17 mouse cellular contexts compared by ENCODE assay signal in the genomic region with DNA sequence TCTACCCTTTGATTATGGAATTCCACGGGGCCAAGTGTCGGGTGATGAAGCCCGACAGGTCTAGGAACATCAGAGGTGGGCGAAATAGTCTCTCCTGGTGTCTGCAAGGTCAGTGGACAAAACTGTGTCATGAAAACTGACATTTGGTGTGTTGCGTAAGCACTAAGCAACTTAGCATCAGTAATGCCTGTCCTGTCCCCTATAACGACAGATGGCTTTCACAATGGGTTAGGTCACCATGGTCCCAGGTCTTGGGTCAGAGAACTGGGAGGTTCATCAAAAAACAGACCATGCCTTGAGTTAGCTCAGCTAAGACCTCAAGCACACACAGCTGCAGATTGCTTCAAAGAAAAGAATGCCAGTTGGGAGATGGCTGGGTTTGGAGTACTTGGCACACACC.
A peak's percentile ranks its signal among the peaks of the same experiment; 100 is the strongest.
DNase-seq lines count a peak whose midpoint lies in the region; ATAC-seq lines count a peak whose summit lies in the region.
"Had no signal": no experiment of that assay in that cellular context is flagged by ENCODE, and none has a peak within 500 bp of the region (broad histone marks: within the 10 kb centered on the region; RNA-seq: fewer than 3 reads in every experiment).

No protein-coding gene starts in this region.

- DNase-seq in intestine, embryonic 14.5 days (ENCODE audit: low spot score): no peak
- no peak for DNase-seq in lung, postnatal 25 days (ENCODE audit: low spot score)
- DNase-seq in embryonic facial prominence, embryonic 14.5 days (ENCODE audit: low spot score): no peak
- no peak for DNase-seq in spleen, postnatal 14 days (ENCODE audit: low spot score in 2 of 2)
- DNase-seq in retina, embryonic 14.5 days (ENCODE audit: low spot score): no peak
- DNase-seq: cerebellum, adult 18-20 months; cerebellum, postnatal 36 days; kidney, adult 8-10 months; liver; right cerebral cortex, postnatal 14 days; thymus, postnatal 25 days had no signal

- no peaks in the 10 kb centered on the region for H3K27me3 ChIP-seq in intestine, embryonic 14.5 days (replicated peaks; ENCODE audit: control insufficient read depth, insufficient read depth, low read length)
- H3K27me3 ChIP-seq in intestine, embryonic 16.5 days (replicated peaks; ENCODE audit: control insufficient read depth, insufficient read depth, low read length): no peaks in the 10 kb centered on the region
- no peaks in the 10 kb centered on the region for H3K27me3 ChIP-seq in lung, embryonic 16.5 days (ENCODE audit: control insufficient read depth, insufficient read depth, low read depth, low read length)
- no peaks in the 10 kb centered on the region for H3K27me3 ChIP-seq in embryonic facial prominence, embryonic 14.5 days (replicated peaks; ENCODE audit: control insufficient read depth, insufficient read depth, low read length)
- H3K27me3 ChIP-seq in limb, embryonic 15.5 days: no peaks in the 10 kb centered on the region
- H3K27me3 ChIP-seq: neural tube, embryonic 13.5 days had no signal

- no peaks in the 10 kb centered on the region for H3K36me3 ChIP-seq in intestine, embryonic 14.5 days (ENCODE audit: control insufficient read depth, insufficient read depth, low read length)
- H3K36me3 ChIP-seq in intestine, embryonic 16.5 days (ENCODE audit: control insufficient read depth, insufficient read depth, low read length): no peaks in the 10 kb centered on the region
- H3K36me3 ChIP-seq in lung, embryonic 16.5 days (ENCODE audit: control insufficient read depth, insufficient read depth, low read length): no peaks in the 10 kb centered on the region
- no peaks in the 10 kb centered on the region for H3K36me3 ChIP-seq in embryonic facial prominence, embryonic 14.5 days (ENCODE audit: control insufficient read depth, insufficient read depth, low read length)
- H3K36me3 ChIP-seq in limb, embryonic 15.5 days: no peaks in the 10 kb centered on the region
- H3K36me3 ChIP-seq: heart, embryonic 10.5 days; midbrain, embryonic 13.5 days; neural tube, embryonic 13.5 days had no signal

- ATAC-seq in intestine, embryonic 14.5 days (replicated peaks; ENCODE audit: low FRiP score, low TSS enrichment, low read depth): no peak
- no peak for ATAC-seq in intestine, embryonic 16.5 days
- ATAC-seq in lung, embryonic 16.5 days (ENCODE audit: low read depth): 0 out of 2 replicates have a peak, but pooled peaks have one; percentile 9
- ATAC-seq in embryonic facial prominence, embryonic 14.5 days (ENCODE audit: low read depth): no peak
- ATAC-seq in limb, embryonic 15.5 days (ENCODE audit: insufficient number of reproducible peaks, low FRiP score, low TSS enrichment, low read depth): no peak
- ATAC-seq: midbrain, embryonic 13.5 days had no signal

- H3K9me3 ChIP-seq in intestine, embryonic 14.5 days (ENCODE audit: control insufficient read depth, low read length): no peaks in the 10 kb centered on the region
- no peaks in the 10 kb centered on the region for H3K9me3 ChIP-seq in intestine, embryonic 16.5 days (ENCODE audit: control insufficient read depth, low read length)
- H3K9me3 ChIP-seq in lung, embryonic 16.5 days (ENCODE audit: control insufficient read depth, low read length): no peaks in the 10 kb centered on the region
- no peaks in the 10 kb centered on the region for H3K9me3 ChIP-seq in embryonic facial prominence, embryonic 14.5 days (ENCODE audit: control insufficient read depth, low read length)
- no peaks in the 10 kb centered on the region for H3K9me3 ChIP-seq in limb, embryonic 15.5 days
- H3K9me3 ChIP-seq: heart, embryonic 10.5 days; midbrain, embryonic 13.5 days; neural tube, embryonic 13.5 days had no signal

- no peak overlapping the region for H3K4me2 ChIP-seq in intestine, embryonic 14.5 days (ENCODE audit: low read length)
- H3K4me2 ChIP-seq in intestine, embryonic 16.5 days (ENCODE audit: low read depth, low read length): no peak overlapping the region
- H3K4me2 ChIP-seq in lung, embryonic 16.5 days (ENCODE audit: low read depth, low read length): no peak overlapping the region
- H3K4me2 ChIP-seq in embryonic facial prominence, embryonic 14.5 days (ENCODE audit: low read depth, low read length): no peak overlapping the region
- H3K4me2 ChIP-seq in limb, embryonic 15.5 days: no peak overlapping the region
- H3K4me2 ChIP-seq: midbrain, embryonic 13.5 days; neural tube, embryonic 13.5 days had no signal

- WGBS in intestine, embryonic 14.5 days: 94% methylated on average over 6 of the region's 6 CpGs
- WGBS in intestine, embryonic 16.5 days: 93% methylated on average over 6 of the region's 6 CpGs
- WGBS in lung, embryonic 16.5 days: 78% methylated on average over 6 of the region's 6 CpGs
- 92% methylated on average over 6 of the region's 6 CpGs for WGBS in embryonic facial prominence, embryonic 14.5 days
- WGBS in limb, embryonic 15.5 days: 90% methylated on average over 6 of the region's 6 CpGs

- H3K4me1 ChIP-seq in intestine, embryonic 14.5 days (replicated peaks; ENCODE audit: control insufficient read depth, insufficient read depth, low read length): peaks cover 24% of the 10 kb centered on the region
- H3K4me1 ChIP-seq in intestine, embryonic 16.5 days (ENCODE audit: control insufficient read depth, insufficient read depth, low read length): peaks cover 12% of the 10 kb centered on the region
- peaks cover 32% of the 10 kb centered on the region for H3K4me1 ChIP-seq in lung, embryonic 16.5 days (replicated peaks; ENCODE audit: control insufficient read depth, insufficient read depth, low read length)
- peaks cover 48% of the 10 kb centered on the region for H3K4me1 ChIP-seq in embryonic facial prominence, embryonic 14.5 days (ENCODE audit: control insufficient read depth, insufficient read depth, low read length)
- H3K4me1 ChIP-seq in limb, embryonic 15.5 days: peaks cover 43% of the 10 kb centered on the region

- no peak overlapping the region for H3K4me3 ChIP-seq in intestine, embryonic 14.5 days (ENCODE audit: low read depth, low read length)
- H3K4me3 ChIP-seq in intestine, embryonic 16.5 days (ENCODE audit: low read length): no peak overlapping the region
- no peak overlapping the region for H3K4me3 ChIP-seq in lung, embryonic 16.5 days (ENCODE audit: low read length)
- no peak overlapping the region for H3K4me3 ChIP-seq in embryonic facial prominence, embryonic 14.5 days (ENCODE audit: low read depth, low read length)
- no peak overlapping the region for H3K4me3 ChIP-seq in limb, embryonic 15.5 days
- H3K4me3 ChIP-seq: heart, embryonic 10.5 days; midbrain, embryonic 13.5 days; neural tube, embryonic 13.5 days had no signal

- 0 out of 2 replicates have a peak overlapping the region, but pooled peaks have one; percentile 23 for H3K27ac ChIP-seq in intestine, embryonic 14.5 days (ENCODE audit: low read depth)
- H3K27ac ChIP-seq in intestine, embryonic 16.5 days (ENCODE audit: low read length): no peak overlapping the region
- 0 out of 2 replicates have a peak overlapping the region, but pooled peaks have one; percentile 2 for H3K27ac ChIP-seq in lung, embryonic 16.5 days (ENCODE audit: low read length)
- H3K27ac ChIP-seq in embryonic facial prominence, embryonic 14.5 days (replicated peaks; ENCODE audit: low read depth, low read length): peak overlapping the region; percentile 82
- H3K27ac ChIP-seq in limb, embryonic 15.5 days: peak overlapping the region; percentile 76
- H3K27ac ChIP-seq: midbrain, embryonic 13.5 days; neural tube, embryonic 13.5 days had no signal

- no peak overlapping the region for H3K9ac ChIP-seq in intestine, embryonic 14.5 days (ENCODE audit: low read length)
- H3K9ac ChIP-seq in intestine, embryonic 16.5 days (ENCODE audit: low read depth, low read length): no peak overlapping the region
- no peak overlapping the region for H3K9ac ChIP-seq in lung, embryonic 16.5 days (ENCODE audit: low read length)
- H3K9ac ChIP-seq in embryonic facial prominence, embryonic 14.5 days (ENCODE audit: low read depth, low read length): no peak overlapping the region
- no peak overlapping the region for H3K9ac ChIP-seq in limb, embryonic 15.5 days
- H3K9ac ChIP-seq: midbrain, embryonic 13.5 days; neural tube, embryonic 13.5 days had no signal
